Mouse (Mus musculus) midbrain, embryonic 11.5 days (tissue): ENCODE data around the gene Olfr747. TPM values are rescaled to one million over a fixed set of nuclear protein-coding genes. Genes with fewer than 3 reads are reported as not detected.

Source experiments
- polyA plus RNA-seq: library from polyadenylated mRNA; unstranded; fragments of >200 nt; fragmentation: Nextera tagmentation; extraction: Ambion mirVana; gene quantifications from 2 replicates; pipeline ENCODE4 v1.2.1, GENCODE M21; 2014

Gene Olfr747
- polyA plus RNA-seq, 1 experiment from 2014 or later = not detected

Other genes starting within 250 kb of the Olfr747 start
- not detected in 2 replicates for gene Olfr740, start 247.7 kb downstream of the Olfr747 start, polyA plus RNA-seq
- not detected in 2 replicates for gene Olfr741, start 220.5 kb downstream of the Olfr747 start, polyA plus RNA-seq
- gene Olfr742, start 189.6 kb downstream of the Olfr747 start, polyA plus RNA-seq = not detected in 2 replicates
- not detected in 2 replicates for gene Olfr743, start 171.4 kb downstream of the Olfr747 start, polyA plus RNA-seq
- not detected in 2 replicates for gene Olfr744, start 78.3 kb downstream of the Olfr747 start, polyA plus RNA-seq
- not detected in 2 replicates for gene Olfr745, start 53.8 kb downstream of the Olfr747 start, polyA plus RNA-seq
- gene Olfr746, start 46.1 kb downstream of the Olfr747 start, polyA plus RNA-seq = not detected in 2 replicates
- not detected in 2 replicates for gene Olfr748, start 14.2 kb upstream of the Olfr747 start, polyA plus RNA-seq
- gene Olfr749, start 51.9 kb upstream of the Olfr747 start, polyA plus RNA-seq = not detected in 2 replicates
- 102 and 105 TPM in 2 replicates for gene Ttc5, start 92.3 kb upstream of the Olfr747 start, polyA plus RNA-seq
- gene Ccnb1ip1, start 114.5 kb upstream of the Olfr747 start, polyA plus RNA-seq = not detected in 2 replicates
- 61.9 and 65.5 TPM in 2 replicates for gene Parp2, start 114.6 kb upstream of the Olfr747 start, polyA plus RNA-seq
- 4.9 and 5.5 TPM in 2 replicates for gene Tep1, start 177.4 kb upstream of the Olfr747 start, polyA plus RNA-seq
- 0.15 and 0.25 TPM in 2 replicates for gene Klhl33, start 204.3 kb upstream of the Olfr747 start, polyA plus RNA-seq
- gene Osgep, start 231.7 kb upstream of the Olfr747 start, polyA plus RNA-seq = 157 and 165 TPM in 2 replicates
- 401 and 413 TPM in 2 replicates for gene Apex1, start 231.8 kb upstream of the Olfr747 start, polyA plus RNA-seq
- gene Pip4p1, start 237.7 kb upstream of the Olfr747 start, polyA plus RNA-seq = 48.4 and 59.0 TPM in 2 replicates
- 73.6 and 76.3 TPM in 2 replicates for gene Pnp, start 237.9 kb upstream of the Olfr747 start, polyA plus RNA-seq